Mouse (Mus musculus): ENCODE measurements around the gene Urgcp. TPM values are rescaled to one million over a fixed set of nuclear protein-coding genes. Genes with fewer than 3 reads are reported as not detected.

The Urgcp gene
- polyA plus RNA-seq, 2 experiments: 3.5 to 4.7 TPM

GRCm38 (mm10) chr11:5702271-5702956 lies 59.8 kb downstream of the Urgcp start:
- no peaks in the 10 kb centered on the region for H3K9me3 ChIP-seq (ENCODE audit: control insufficient read depth, low read length)
- no peak overlapping the region for H3K4me3 ChIP-seq (ENCODE audit: insufficient read depth in 1 of 2, low read depth in 2 of 2, low read length in 2 of 2)
- no peak for ATAC-seq (ENCODE audit: insufficient read depth)
- H3K4me2 ChIP-seq (ENCODE audit: low read depth): no peak overlapping the region
- DNase-seq (ENCODE audit: low read depth in 3 of 3, low spot score in 3 of 3): no peak
- no peak overlapping the region for H3K27ac ChIP-seq
- peaks cover 7% of the 10 kb centered on the region; the same call in 1 of the 2 replicates for H3K36me3 ChIP-seq (replicated peaks; ENCODE audit: control insufficient read depth, insufficient read depth, low read depth)
- no peaks in the 10 kb centered on the region for H3K27me3 ChIP-seq (ENCODE audit: control insufficient read depth, insufficient read depth, low read length)
- H3K9ac ChIP-seq (replicated peaks): no peak overlapping the region
- H3K4me1 ChIP-seq (replicated peaks; ENCODE audit: control insufficient read depth in 2 of 2, insufficient read depth in 2 of 2, low read length in 1 of 2): peaks cover 4 to 9% of the 10 kb centered on the region in 2 experiments; a peak in 3 of 4 replicates
- 71% methylated on average over 5 of the region's 5 CpGs for WGBS (ENCODE audit: insufficient replicate concordance)
- no peak for TF ChIP-seq CTCF (IDR thresholded peaks at IDR 0.05; ENCODE audit: low read depth)
- TF ChIP-seq EP300 (IDR thresholded peaks at IDR 0.05; ENCODE audit: low read depth): no peak

- Histone ChIP-seq H3K4me1 (replicated peaks; ENCODE audit: control insufficient read depth in 2 of 2, insufficient read depth in 2 of 2, low read length in 1 of 2) (peaks cover 4 to 9% of the 10 kb centered on the region in 2 experiments; a peak in 3 of 4 replicates), H3K36me3 (replicated peaks; ENCODE audit: control insufficient read depth, insufficient read depth, low read depth) (peaks cover 7% of the 10 kb centered on the region; the same call in 1 of the 2 replicates), H3K27ac (no peak overlapping the region), H3K4me3 (ENCODE audit: insufficient read depth in 1 of 2, low read depth in 2 of 2, low read length in 2 of 2) (no peak overlapping the region), H3K9me3 (ENCODE audit: control insufficient read depth, low read length) (no peaks in the 10 kb centered on the region), H3K27me3 (ENCODE audit: control insufficient read depth, insufficient read depth, low read length) (no peaks in the 10 kb centered on the region), H3K4me2 (ENCODE audit: low read depth) (no peak overlapping the region), H3K9ac (replicated peaks) (no peak overlapping the region)
- ATAC-seq (ENCODE audit: insufficient read depth) (no peak), DNase-seq (ENCODE audit: low read depth in 3 of 3, low spot score in 3 of 3) (no peak)
- no peak for TF ChIP-seq EP300 (IDR thresholded peaks at IDR 0.05; ENCODE audit: low read depth)
- TF ChIP-seq CTCF (IDR thresholded peaks at IDR 0.05; ENCODE audit: low read depth): no peak
- 73% methylated on average over 1 of the region's 1 CpGs for WGBS (ENCODE audit: insufficient replicate concordance)
Observed at GRCm38 (mm10) chr11:5701821-5702220, 60.4 kb downstream of the Urgcp start.

GRCm38 (mm10) chr11:5701300-5701699 lies 60.9 kb downstream of the Urgcp start:
- TF ChIP-seq EP300 (IDR thresholded peaks at IDR 0.05; ENCODE audit: low read depth) (peak; percentile 25; the same call in 1 of the 2 replicates), CTCF (IDR thresholded peaks at IDR 0.05; ENCODE audit: low read depth) (no peak)
- ATAC-seq (ENCODE audit: insufficient read depth) (peak; percentile 37; the same call in 1 of the 2 replicates), DNase-seq (ENCODE audit: low read depth in 3 of 3, low spot score in 3 of 3) (no peak)
- Histone ChIP-seq H3K36me3 (replicated peaks; ENCODE audit: control insufficient read depth, insufficient read depth, low read depth) (peaks cover 7% of the 10 kb centered on the region; the same call in 1 of the 2 replicates), H3K27ac (no peak overlapping the region), H3K27me3 (ENCODE audit: control insufficient read depth, insufficient read depth, low read length) (no peaks in the 10 kb centered on the region), H3K4me2 (ENCODE audit: low read depth) (no peak overlapping the region), H3K9ac (replicated peaks) (no peak overlapping the region), H3K4me1 (replicated peaks; ENCODE audit: control insufficient read depth in 2 of 2, insufficient read depth in 2 of 2, low read length in 1 of 2) (peaks cover 0 to 5% of the 10 kb centered on the region in 2 experiments; a peak in 2 of 4 replicates), H3K4me3 (ENCODE audit: insufficient read depth in 1 of 2, low read depth in 2 of 2, low read length in 2 of 2) (no peak overlapping the region), H3K9me3 (ENCODE audit: control insufficient read depth, low read length) (no peaks in the 10 kb centered on the region)
- WGBS (ENCODE audit: insufficient replicate concordance): 28% methylated on average over 2 of the region's 2 CpGs

GRCm38 (mm10) chr11:5700808-5701207 lies 61.4 kb downstream of the Urgcp start:
- Histone ChIP-seq H3K27me3 (ENCODE audit: control insufficient read depth, insufficient read depth, low read length) (no peaks in the 10 kb centered on the region), H3K36me3 (replicated peaks; ENCODE audit: control insufficient read depth, insufficient read depth, low read depth) (peaks cover 7% of the 10 kb centered on the region; the same call in 1 of the 2 replicates), H3K4me2 (ENCODE audit: low read depth) (no peak overlapping the region), H3K4me3 (ENCODE audit: insufficient read depth in 1 of 2, low read depth in 2 of 2, low read length in 2 of 2) (no peak overlapping the region), H3K4me1 (replicated peaks; ENCODE audit: control insufficient read depth in 2 of 2, insufficient read depth in 2 of 2, low read length in 1 of 2) (peaks cover 0 to 2% of the 10 kb centered on the region in 2 experiments; a peak in 1 of 4 replicates), H3K9ac (replicated peaks) (no peak overlapping the region), H3K27ac (no peak overlapping the region), H3K9me3 (ENCODE audit: control insufficient read depth, low read length) (no peaks in the 10 kb centered on the region)
- no peak for DNase-seq (ENCODE audit: low read depth in 3 of 3, low spot score in 3 of 3)
- peak; percentile 39; the same call in 1 of the 2 replicates for ATAC-seq (ENCODE audit: insufficient read depth)
- TF ChIP-seq EP300 (IDR thresholded peaks at IDR 0.05; ENCODE audit: low read depth) (no peak), CTCF (IDR thresholded peaks at IDR 0.05; ENCODE audit: low read depth) (no peak)
- WGBS (ENCODE audit: insufficient replicate concordance): 53% methylated on average over 7 of the region's 7 CpGs

- 30% methylated on average over 7 of the region's 7 CpGs for WGBS (ENCODE audit: insufficient replicate concordance)
- no peak overlapping the region for H3K4me2 ChIP-seq (ENCODE audit: low read depth)
Observed at GRCm38 (mm10) chr11:5691775-5692174, 70.4 kb downstream of the Urgcp start.

More at GRCm38 (mm10) chr11:5691775-5692174, 70.4 kb downstream of the Urgcp start:
- no peak for TF ChIP-seq EP300 (IDR thresholded peaks at IDR 0.05; ENCODE audit: low read depth)
- peak; percentile 53 for TF ChIP-seq CTCF (IDR thresholded peaks at IDR 0.05; ENCODE audit: low read depth)
- Histone ChIP-seq H3K4me1 (replicated peaks; ENCODE audit: control insufficient read depth in 2 of 2, insufficient read depth in 2 of 2, low read length in 1 of 2) (no peaks in the 10 kb centered on the region), H3K27me3 (ENCODE audit: control insufficient read depth, insufficient read depth, low read length) (no peaks in the 10 kb centered on the region), H3K27ac (no peak overlapping the region), H3K4me3 (ENCODE audit: insufficient read depth in 1 of 2, low read depth in 2 of 2, low read length in 2 of 2) (no peak overlapping the region), H3K36me3 (replicated peaks; ENCODE audit: control insufficient read depth, insufficient read depth, low read depth) (no peaks in the 10 kb centered on the region), H3K9me3 (ENCODE audit: control insufficient read depth, low read length) (no peaks in the 10 kb centered on the region), H3K9ac (replicated peaks) (no peak overlapping the region)
- DNase-seq (ENCODE audit: low read depth in 3 of 3, low spot score in 3 of 3) (no peak), ATAC-seq (ENCODE audit: insufficient read depth) (no peak)
